Mouse (Mus musculus) heart, adult 2 months (tissue): Measurements from ENCODE around the gene Kcnk5.

Experiments used
- CTCF ChIP-seq: fragments of 200-600 bp; IDR thresholded peaks from 2 replicates; pipeline ENCODE4 v1.8.1; 2022; ENCODE audit warnings: antibody characterized with exemption, mild to moderate bottlenecking, moderate library complexity
- POLR2A ChIP-seq: fragments of 200-500 bp; IDR thresholded peaks from 2 replicates; pipeline ENCODE4 v1.6.1; 2011; ENCODE audit warnings: mild to moderate bottlenecking, low read depth, low read length, control low read depth; ENCODE audit not compliant: insufficient read depth

- no peak for TF ChIP-seq CTCF
- no peak for TF ChIP-seq POLR2A
Measured at GRCm38 (mm10) chr14:20110945-20111344, 70.7 kb downstream of the Kcnk5 start.
